Mouse (Mus musculus): ENCODE data around the gene Unc5cl.

The Unc5cl gene

DNA sequence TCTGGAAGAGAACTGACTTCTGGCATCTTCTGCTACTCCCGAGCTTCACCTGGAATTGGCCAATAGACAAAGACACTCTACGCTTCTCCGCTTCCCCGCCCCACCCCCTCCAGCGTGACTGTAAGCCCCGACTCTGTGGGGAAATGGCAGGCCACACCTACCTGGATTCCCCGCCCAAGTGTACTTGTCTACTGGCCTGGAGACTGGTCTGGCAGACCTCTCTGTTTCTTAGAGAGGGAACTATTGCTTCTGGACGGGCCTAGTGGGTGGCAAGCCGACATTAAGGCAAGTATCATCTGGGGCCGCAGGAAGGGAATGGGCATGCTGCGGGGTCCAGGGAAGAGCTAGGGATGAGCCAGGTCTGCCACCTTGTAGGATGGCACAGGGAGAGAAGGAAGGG is at the start of gene Unc5cl:
Gene Unc5cl, plus strand, starts transcription at position 214 of the 400 bp plus-strand sequence.
- no peak for DNase-seq

DNA sequence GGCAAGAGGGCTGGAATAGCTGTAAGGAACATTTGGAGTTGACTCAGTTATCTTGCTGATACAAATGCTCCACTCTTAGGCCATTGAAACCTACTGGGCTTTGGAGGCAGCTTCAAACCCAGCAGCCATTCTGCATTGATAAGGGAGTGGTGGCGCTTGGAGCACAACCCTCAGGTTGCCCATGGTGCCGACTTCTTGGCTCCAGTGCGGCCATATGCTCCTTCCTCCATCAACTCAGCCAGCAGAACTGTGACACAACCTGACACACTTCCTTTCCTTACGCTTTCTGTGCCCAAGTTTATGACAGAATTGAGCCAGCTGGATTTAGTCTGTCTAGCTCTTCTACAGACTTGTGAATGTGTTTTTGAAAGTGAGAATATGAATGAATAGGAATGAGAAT is 47.5 kb upstream of the Unc5cl start:
- no peak for DNase-seq

DNA sequence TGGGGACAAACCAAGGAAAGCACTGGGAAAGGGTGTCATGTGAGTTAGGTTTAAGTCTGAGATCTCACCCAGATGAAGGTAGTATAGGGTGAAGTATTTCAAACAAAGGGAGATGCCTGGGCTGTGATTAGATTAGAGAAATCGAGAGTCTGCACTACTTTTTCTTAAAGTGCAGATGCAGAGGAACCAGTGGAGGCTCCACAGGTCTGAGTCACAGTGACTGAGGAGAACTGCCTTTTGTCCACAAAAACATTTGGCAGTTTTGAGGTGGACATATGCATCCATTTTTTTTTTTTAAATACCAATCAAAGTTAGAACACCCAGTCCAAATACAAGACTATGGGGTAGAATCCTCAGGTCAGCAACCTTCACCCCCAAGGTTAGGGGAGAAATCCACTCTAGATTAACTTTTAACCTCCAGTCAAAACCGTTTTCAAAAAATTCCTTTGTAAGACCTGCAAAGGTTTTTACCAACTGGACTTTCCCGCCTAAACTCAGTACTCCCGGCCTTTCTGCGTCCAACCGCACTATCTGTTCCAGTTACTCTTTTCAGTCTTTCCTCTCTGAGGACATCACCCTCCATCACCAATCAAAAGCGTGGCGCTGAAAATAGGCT is 46.7 kb upstream of the Unc5cl start:
- DNase-seq: no peak

GRCm38 (mm10) chr17:48408526-48409291 is 46.0 kb upstream of the Unc5cl start:
- DNase-seq: peak; percentile 76

GRCm38 (mm10) chr17:48409380-48410298 is 45.1 kb upstream of the Unc5cl start, which contains the start of the genes Nfya and Oard1:
Gene Nfya (minus strand): TSS chr17:48409906.
Gene Oard1 (plus strand): TSS chr17:48410014.
- DNase-seq: peak; percentile 100

GRCm38 (mm10) chr17:48410299-48410785 is 44.4 kb upstream of the Unc5cl start:
- DNase-seq: no peak

DNA sequence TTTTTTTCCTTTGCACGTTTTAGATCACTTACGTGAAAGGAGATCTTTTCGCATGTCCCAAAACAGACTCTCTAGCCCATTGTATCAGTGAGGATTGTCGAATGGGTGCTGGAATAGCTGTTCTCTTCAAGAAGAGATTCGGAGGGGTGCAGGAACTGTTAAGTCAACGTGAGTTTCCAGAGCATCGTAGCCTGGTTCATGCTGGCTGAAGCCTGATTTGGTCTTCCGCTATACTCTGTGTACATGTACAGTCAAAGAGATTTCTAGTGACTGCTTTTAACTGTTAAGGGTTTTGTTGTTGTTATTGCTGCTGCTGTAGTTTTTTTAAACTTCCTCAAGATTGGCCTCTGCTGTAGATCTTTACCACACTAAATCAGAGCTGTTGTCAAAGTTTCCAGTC is 43.5 kb upstream of the Unc5cl start:
- no peak for DNase-seq

DNA sequence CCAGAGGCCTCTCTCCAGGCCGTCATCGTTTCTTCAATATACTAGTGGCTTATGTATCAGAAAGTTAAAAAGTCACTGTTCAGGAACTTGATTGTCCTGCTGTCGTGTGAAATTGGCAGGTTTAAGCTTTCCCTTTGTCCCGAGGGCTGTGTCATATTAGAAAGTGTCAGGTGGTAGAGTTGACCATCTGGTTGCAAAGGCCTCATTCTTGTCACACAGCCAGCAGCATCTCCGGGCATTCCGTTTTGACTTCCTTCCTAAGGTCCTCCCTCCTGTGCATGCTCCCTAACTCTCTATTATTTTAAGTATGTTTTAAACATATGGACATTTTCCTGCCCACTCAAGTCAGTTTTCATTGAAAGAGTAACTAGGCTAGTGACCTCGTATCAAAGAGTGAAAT is 38.7 kb upstream of the Unc5cl start:
- DNase-seq: peak; percentile 57

GRCm38 (mm10) chr17:48416425-48417195 is 38.1 kb upstream of the Unc5cl start:
- peak; percentile 45 for DNase-seq

GRCm38 (mm10) chr17:48417521-48417920 is 37.2 kb upstream of the Unc5cl start:
- no peak for DNase-seq

GRCm38 (mm10) chr17:48418174-48418573 is 36.5 kb upstream of the Unc5cl start:
- no peak for DNase-seq

- no peak for DNase-seq
Observed at GRCm38 (mm10) chr17:48418781-48419180, 35.9 kb upstream of the Unc5cl start.

GRCm38 (mm10) chr17:48419571-48419970 is 35.1 kb upstream of the Unc5cl start:
- DNase-seq: no peak

GRCm38 (mm10) chr17:48424237-48424636 is 30.5 kb upstream of the Unc5cl start:
- no peak for DNase-seq

DNA sequence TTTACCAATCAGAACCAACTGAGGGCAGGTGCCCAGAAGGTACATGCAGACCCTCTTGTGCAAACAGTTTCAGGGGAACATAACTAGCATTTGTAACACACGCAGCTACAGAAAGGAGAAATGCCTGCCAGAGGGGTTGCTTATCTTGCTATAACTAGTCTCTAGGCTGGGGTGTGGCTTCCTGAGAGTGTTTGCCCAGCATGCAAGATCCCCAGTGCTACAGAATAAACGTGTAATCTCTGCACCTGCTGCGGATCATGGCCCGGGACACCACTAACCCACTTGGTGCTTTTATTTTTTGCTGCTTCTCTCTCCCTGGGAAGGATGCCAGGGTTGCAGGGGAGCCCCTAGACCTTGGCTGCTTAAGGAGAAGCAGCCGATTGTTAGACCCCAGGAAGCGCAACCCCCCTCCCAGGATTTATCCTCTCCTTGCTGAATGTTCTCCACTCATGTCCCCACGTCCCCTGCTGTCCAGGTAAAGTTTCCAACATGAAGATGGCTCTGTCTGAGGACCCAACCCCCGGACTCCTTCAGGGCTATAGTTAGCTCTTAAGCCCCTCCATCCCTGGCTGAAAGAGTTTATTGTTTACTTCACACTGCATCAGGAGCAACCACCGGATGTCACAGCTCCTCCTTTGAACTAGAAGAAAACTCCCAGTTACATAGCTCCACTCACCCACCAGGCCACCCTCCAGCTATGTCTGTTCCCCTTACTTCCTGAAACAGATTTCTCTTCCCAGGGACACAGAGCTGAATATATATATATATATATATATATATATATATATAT is 28.7 kb upstream of the Unc5cl start:
- no peak for DNase-seq

DNA sequence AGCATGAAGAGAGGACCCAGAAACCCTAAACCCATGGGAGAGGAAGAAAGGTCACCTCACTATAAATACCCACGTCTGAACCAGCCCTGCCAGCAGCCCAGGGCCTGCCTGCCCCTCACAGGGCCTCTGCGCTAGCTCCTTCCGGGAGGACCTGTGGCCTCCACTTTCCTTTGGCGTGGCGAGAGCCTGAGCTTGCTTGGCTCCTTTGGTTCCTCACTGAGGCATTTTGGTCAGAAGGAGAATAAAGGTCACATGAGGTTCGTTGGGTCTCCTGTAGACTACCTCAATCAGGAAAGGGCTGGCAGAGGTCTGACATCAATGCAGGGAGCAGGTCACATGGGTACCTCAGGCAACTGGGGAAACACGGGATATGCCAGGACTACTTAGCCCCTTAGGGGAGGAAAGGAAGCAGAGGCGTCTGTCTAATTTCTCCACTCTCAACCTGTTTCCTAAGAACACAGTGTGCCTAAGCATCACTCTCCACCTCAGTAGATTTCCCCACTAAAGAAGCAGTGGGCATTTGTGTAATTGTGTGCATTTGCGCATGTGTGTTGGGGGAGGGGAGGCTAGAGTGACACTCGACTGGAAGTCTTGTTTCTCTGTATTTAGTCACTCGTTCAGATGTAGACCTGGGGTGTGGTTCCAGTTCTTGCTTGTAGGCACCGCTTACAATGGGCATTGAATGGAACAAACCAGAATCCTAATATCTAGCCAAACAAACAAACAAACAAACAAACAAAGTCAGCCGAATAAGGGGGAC is 27.5 kb upstream of the Unc5cl start:
- no peak for DNase-seq

DNA sequence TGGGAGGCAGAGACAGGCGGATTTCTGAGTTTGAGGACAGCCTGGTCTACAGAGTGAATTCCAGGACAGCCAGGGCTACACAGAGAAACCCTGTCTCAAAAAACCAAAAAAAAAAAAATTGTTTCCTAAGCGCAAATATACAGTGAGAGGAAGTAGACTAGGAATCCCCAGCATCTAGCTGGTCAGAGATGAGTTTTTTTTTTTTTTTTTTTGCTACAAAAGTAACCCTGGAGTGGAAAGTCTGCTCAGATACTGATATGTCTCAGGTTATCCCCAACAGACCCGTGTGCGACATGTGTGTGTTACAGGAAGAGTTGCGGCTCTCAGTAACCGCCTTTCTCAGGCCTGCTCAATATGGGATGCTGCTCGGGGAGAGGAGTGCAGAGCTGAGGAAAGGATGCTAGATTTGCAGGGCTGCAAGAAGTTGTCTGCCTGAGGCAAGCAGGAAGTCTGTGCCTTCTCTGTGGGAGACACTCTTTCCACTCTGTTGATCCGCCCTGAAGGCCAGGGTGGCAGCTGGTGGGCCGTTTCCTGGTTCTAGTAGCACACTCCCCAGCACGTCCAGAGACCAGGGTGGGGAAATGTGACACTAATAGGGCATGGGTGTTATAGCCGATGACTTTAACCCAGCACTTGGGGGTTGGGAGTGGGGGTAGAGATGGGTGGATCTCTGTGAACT is 26.7 kb upstream of the Unc5cl start:
- DNase-seq: no peak

GRCm38 (mm10) chr17:48430394-48430793 is 24.3 kb upstream of the Unc5cl start:
- no peak for DNase-seq

- no peak for DNase-seq
Observed at GRCm38 (mm10) chr17:48431054-48431453, 23.6 kb upstream of the Unc5cl start.
